Mouse (Mus musculus): Measurements from ENCODE around the gene Bloc1s3.
"Not testable (repeated sequence)": the region's sequence is repeated elsewhere in the genome, so short reads cannot be mapped to it uniquely, and the experiment has no call there.

Gene Bloc1s3

GRCm38 (mm10) chr7:19517652-19518365 lies 9.6 kb upstream of the Bloc1s3 start, which contains the start of gene Nkpd1:
Nkpd1 (plus strand) TSS chr7:19517838.
- DNase-seq (ENCODE audit: low spot score), result no peak

GRCm38 (mm10) chr7:19512353-19512752 lies 4.2 kb upstream of the Bloc1s3 start:
- DNase-seq (ENCODE audit: low spot score), result no peak

- not testable (repeated sequence) for DNase-seq (ENCODE audit: low spot score)
These were observed 3.8 kb upstream of the Bloc1s3 start for GRCm38 (mm10) chr7:19511934-19512333.

GRCm38 (mm10) chr7:19509786-19510185 lies 1.6 kb upstream of the Bloc1s3 start:
- no peak for DNase-seq (ENCODE audit: low spot score)

GRCm38 (mm10) chr7:19508924-19509568 lies 879 bp upstream of the Bloc1s3 start:
- no peak for DNase-seq (ENCODE audit: low spot score)

GRCm38 (mm10) chr7:19507612-19507981 lies 570 bp downstream of the Bloc1s3 start:
- no peak for DNase-seq (ENCODE audit: low spot score)

GRCm38 (mm10) chr7:19506969-19507611 lies 1.1 kb downstream of the Bloc1s3 start:
- DNase-seq (ENCODE audit: low spot score), result no peak

GRCm38 (mm10) chr7:19506326-19506725 lies 1.8 kb downstream of the Bloc1s3 start:
- no peak for DNase-seq (ENCODE audit: low spot score)

GRCm38 (mm10) chr7:19503481-19504068 lies 4.6 kb downstream of the Bloc1s3 start:
- peak; percentile 51 for DNase-seq (ENCODE audit: low spot score)

- no peak for DNase-seq (ENCODE audit: low spot score)
These were observed 6.5 kb downstream of the Bloc1s3 start for GRCm38 (mm10) chr7:19501658-19502057.

GRCm38 (mm10) chr7:19500420-19501363 lies 7.5 kb downstream of the Bloc1s3 start:
- no peak for DNase-seq (ENCODE audit: low spot score)

- DNase-seq (ENCODE audit: low spot score), result no peak
These were observed 9.8 kb downstream of the Bloc1s3 start for GRCm38 (mm10) chr7:19498326-19498725.

GRCm38 (mm10) chr7:19496214-19496555 lies 12.0 kb downstream of the Bloc1s3 start:
- no peak for DNase-seq (ENCODE audit: low spot score)

GRCm38 (mm10) chr7:19495521-19496213 lies 12.5 kb downstream of the Bloc1s3 start:
- peak; percentile 54 for DNase-seq (ENCODE audit: low spot score)

GRCm38 (mm10) chr7:19494751-19495474 lies 13.3 kb downstream of the Bloc1s3 start:
- no peak for DNase-seq (ENCODE audit: low spot score)

GRCm38 (mm10) chr7:19491731-19492130 lies 16.4 kb downstream of the Bloc1s3 start:
- no peak for DNase-seq (ENCODE audit: low spot score)

- DNase-seq (ENCODE audit: low spot score), result no peak
These were observed 18.6 kb downstream of the Bloc1s3 start for GRCm38 (mm10) chr7:19489525-19489924.

- no peak for DNase-seq (ENCODE audit: low spot score)
These were observed 21.6 kb downstream of the Bloc1s3 start for GRCm38 (mm10) chr7:19486549-19486948.

GRCm38 (mm10) chr7:19485488-19485887 lies 22.7 kb downstream of the Bloc1s3 start:
- no peak for DNase-seq (ENCODE audit: low spot score)

GRCm38 (mm10) chr7:19483281-19483680 lies 24.9 kb downstream of the Bloc1s3 start:
- DNase-seq (ENCODE audit: low spot score), result no peak
